Mouse (Mus musculus) CD8-positive naive resting alpha-beta T cell, adult 2 months (primary cell): Measurements from ENCODE around the gene Actr5.

ENCODE experiments used
- DNase-seq, 2 experiments: peaks; one replicate each; pipeline ENCODE4 v3.0.0; 2022; ENCODE audit warnings: low read depth in 2 of 2, low spot score in 2 of 2

Gene Actr5

GRCm38 (mm10) chr2:158613541-158614417 lies 10.9 kb upstream of the Actr5 start:
- DNase-seq, result peak; percentile 80 to 84

GRCm38 (mm10) chr2:158614418-158614955 lies 10.2 kb upstream of the Actr5 start:
- DNase-seq, result no peak

- DNase-seq, result no peak
Observed at GRCm38 (mm10) chr2:158615161-158615680, 9.5 kb upstream of the Actr5 start.

- DNase-seq, result no peak
Observed at GRCm38 (mm10) chr2:158615702-158616101, 9.0 kb upstream of the Actr5 start.

GRCm38 (mm10) chr2:158616296-158616695 lies 8.4 kb upstream of the Actr5 start:
- no peak for DNase-seq

GRCm38 (mm10) chr2:158616790-158617189 lies 7.9 kb upstream of the Actr5 start:
- no peak for DNase-seq

- no peak for DNase-seq
Observed at GRCm38 (mm10) chr2:158625231-158625630, 543 bp downstream of the Actr5 start.

GRCm38 (mm10) chr2:158625697-158626096 lies 1.0 kb downstream of the Actr5 start:
- no peak for DNase-seq

- DNase-seq, result no peak
Observed at GRCm38 (mm10) chr2:158628858-158629257, 4.2 kb downstream of the Actr5 start.

- no peak for DNase-seq
Observed at GRCm38 (mm10) chr2:158629414-158629813, 4.7 kb downstream of the Actr5 start.

- DNase-seq, result no peak
Observed at GRCm38 (mm10) chr2:158631873-158632272, 7.2 kb downstream of the Actr5 start.

- peak; percentile 43 to 66 for DNase-seq
Observed at GRCm38 (mm10) chr2:158641869-158642268, 17.2 kb downstream of the Actr5 start.

- DNase-seq, result no peak
Observed at GRCm38 (mm10) chr2:158642587-158642986, 17.9 kb downstream of the Actr5 start.

GRCm38 (mm10) chr2:158643791-158644190 lies 19.1 kb downstream of the Actr5 start:
- no peak for DNase-seq

- DNase-seq, result no peak
Observed at GRCm38 (mm10) chr2:158651159-158651908, 26.6 kb downstream of the Actr5 start.

- DNase-seq, result peak; percentile 63 to 74
Observed at GRCm38 (mm10) chr2:158652985-158653384, 28.3 kb downstream of the Actr5 start.

GRCm38 (mm10) chr2:158654717-158655116 lies 30.0 kb downstream of the Actr5 start:
- no peak for DNase-seq

- no peak for DNase-seq
Observed at GRCm38 (mm10) chr2:158655806-158656205, 31.1 kb downstream of the Actr5 start.

GRCm38 (mm10) chr2:158658822-158659221 lies 34.1 kb downstream of the Actr5 start:
- no peak for DNase-seq

GRCm38 (mm10) chr2:158659346-158659745 lies 34.7 kb downstream of the Actr5 start:
- DNase-seq, result no peak

GRCm38 (mm10) chr2:158665098-158665497 lies 40.4 kb downstream of the Actr5 start, which contains the start of gene Ppp1r16b:
TSS of gene Ppp1r16b (plus strand) at chr2:158665398.
- DNase-seq, result no peak
